Mouse (Mus musculus) kidney, adult 11 months (tissue): ENCODE measurements around the gene Clcc1.
A peak's percentile ranks its signal among the peaks of the same experiment; 100 is the strongest.

Experiments
- DNase-seq: peaks from one replicate; pipeline ENCODE4 v3.0.0; 2022

Gene Clcc1

GRCm38 (mm10) chr3:108711296-108711695 lies 57.6 kb downstream of the Clcc1 start:
- no peak for DNase-seq

DNA sequence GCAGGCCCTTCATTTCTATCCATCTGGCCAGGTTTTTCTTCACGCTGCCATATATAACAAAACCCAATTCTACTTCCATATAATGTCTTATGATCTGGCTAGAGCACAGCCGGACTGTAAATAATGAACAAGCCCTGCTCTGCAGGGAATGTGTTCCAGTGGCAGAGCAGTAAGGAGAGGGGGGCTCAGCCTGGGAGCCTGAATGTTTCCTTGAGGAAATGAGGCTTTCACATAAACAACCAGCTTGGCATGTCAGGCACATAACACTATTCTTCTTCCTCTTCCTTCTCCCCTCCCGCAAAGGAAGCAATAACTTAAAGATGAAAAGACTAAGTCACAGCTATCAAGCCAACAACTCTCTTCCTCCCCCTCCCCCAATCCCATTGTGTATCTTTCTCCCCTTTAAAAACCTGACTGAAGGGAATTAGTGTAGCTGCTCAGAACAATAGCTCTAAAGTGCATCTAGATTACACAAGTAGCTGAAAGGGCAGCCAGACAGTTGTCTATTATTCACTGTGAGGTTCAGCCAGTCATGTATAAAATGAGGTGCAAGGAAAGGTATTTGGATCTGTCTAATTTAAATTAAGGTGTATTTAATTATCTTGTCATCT lies 59.5 kb downstream of the Clcc1 start:
- DNase-seq, result no peak

- peak; percentile 66 for DNase-seq
Observed at GRCm38 (mm10) chr3:108714837-108715236, 61.1 kb downstream of the Clcc1 start.

DNA sequence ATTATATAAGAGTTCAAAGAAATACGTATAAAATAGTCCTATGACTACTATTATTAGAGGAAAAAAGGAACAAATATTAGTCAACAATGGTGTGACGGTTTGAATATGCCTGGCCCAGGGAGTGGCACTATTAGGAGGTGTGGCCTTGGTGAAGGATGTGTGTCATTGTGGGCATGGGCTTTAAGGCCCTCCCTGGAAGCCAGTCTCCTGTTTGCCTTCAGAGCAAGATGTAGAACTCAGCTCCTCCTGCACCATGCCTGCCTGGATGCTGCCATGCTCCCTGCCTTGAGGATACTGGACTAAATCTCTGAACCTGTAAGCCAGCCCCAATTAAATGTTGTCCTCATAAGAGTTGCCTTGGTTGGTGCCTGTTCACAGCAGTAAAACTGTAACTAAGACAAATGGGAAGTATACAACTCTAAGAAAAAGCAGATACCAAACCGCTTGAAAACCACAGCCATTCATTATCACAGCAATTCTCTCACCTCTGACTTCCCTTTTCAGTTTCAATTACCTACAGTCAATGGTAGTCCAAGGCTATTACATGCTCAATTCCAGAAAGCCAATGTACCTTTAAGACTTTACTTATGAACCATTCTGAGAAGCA lies 64.3 kb downstream of the Clcc1 start:
- no peak for DNase-seq

GRCm38 (mm10) chr3:108719357-108719756 lies 65.6 kb downstream of the Clcc1 start:
- no peak for DNase-seq

GRCm38 (mm10) chr3:108719761-108720160 lies 66.0 kb downstream of the Clcc1 start:
- no peak for DNase-seq

GRCm38 (mm10) chr3:108721076-108721991 lies 67.6 kb downstream of the Clcc1 start:
- peak; percentile 19 for DNase-seq

- peak; percentile 93 for DNase-seq
Observed at GRCm38 (mm10) chr3:108722036-108722872, 68.5 kb downstream of the Clcc1 start, which contains the start of gene Gpsm2. Gpsm2 (minus strand) TSS chr3:108722309.

DNA sequence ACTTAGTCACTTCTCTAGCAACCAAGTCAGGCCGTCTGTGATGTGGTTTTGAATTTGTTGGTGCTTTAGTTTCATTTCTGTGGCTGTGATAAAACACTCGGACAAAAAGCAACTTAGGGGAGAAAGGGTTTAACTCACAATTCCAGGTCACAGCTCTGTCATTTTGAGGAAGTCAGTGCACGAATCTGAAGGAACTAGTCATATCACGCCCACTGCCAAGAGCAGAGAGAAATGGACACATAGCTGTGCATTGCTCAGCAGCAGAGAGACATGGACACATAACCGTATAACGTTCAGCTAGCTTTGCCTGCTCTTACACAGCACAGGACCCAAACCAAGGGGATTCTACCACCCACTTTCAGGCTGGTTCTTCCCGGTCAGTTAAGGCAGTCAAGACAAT lies 72.7 kb downstream of the Clcc1 start:
- no peak for DNase-seq

GRCm38 (mm10) chr3:108727344-108727743 lies 73.6 kb downstream of the Clcc1 start:
- DNase-seq, result no peak

GRCm38 (mm10) chr3:108727776-108728175 lies 74.1 kb downstream of the Clcc1 start:
- no peak for DNase-seq
